Mouse (Mus musculus) limb, embryonic 12.5 days (tissue): Measurements from ENCODE around the gene Edf1. TPM values are rescaled to one million over a fixed set of nuclear protein-coding genes. Genes with fewer than 3 reads are reported as not detected.

Experiments used
- polyA plus RNA-seq: library from polyadenylated mRNA; unstranded; fragments of >200 nt; fragmentation: Nextera tagmentation; extraction: Ambion mirVana; gene quantifications from 2 replicates; pipeline ENCODE4 v1.2.1, GENCODE M21; 2016

The Edf1 gene
- polyA plus RNA-seq, 1 experiment from 2014 or later = 329 TPM

Other genes starting within 250 kb of the Edf1 start
- 0.19 and 0.93 TPM in 2 replicates for gene Grin1, start 238.7 kb upstream of the Edf1 start, polyA plus RNA-seq
- 57.2 and 58.9 TPM in 2 replicates for gene Man1b1, start 225.5 kb upstream of the Edf1 start, polyA plus RNA-seq
- 19.7 and 21.8 TPM in 2 replicates for gene Dpp7, start 201.5 kb upstream of the Edf1 start, polyA plus RNA-seq
- gene Uap1l1, start 192.2 kb upstream of the Edf1 start, polyA plus RNA-seq = 7.2 and 7.8 TPM in 2 replicates
- gene Sapcd2, start 185.5 kb upstream of the Edf1 start, polyA plus RNA-seq = 63.4 and 69.0 TPM in 2 replicates
- gene Entpd2, start 162.0 kb upstream of the Edf1 start, polyA plus RNA-seq = 0.15 and 0.31 TPM in 2 replicates
- 10.9 and 12.6 TPM in 2 replicates for gene Npdc1, start 158.5 kb upstream of the Edf1 start, polyA plus RNA-seq
- not detected in 2 replicates for gene Fut7, start 134.6 kb upstream of the Edf1 start, polyA plus RNA-seq
- gene Abca2, start 129.1 kb upstream of the Edf1 start, polyA plus RNA-seq = 3.5 and 5.3 TPM in 2 replicates
- gene Clic3, start 101.0 kb upstream of the Edf1 start, polyA plus RNA-seq = 0.68 and 1.0 TPM in 2 replicates
- 23.2 and 23.6 TPM in 2 replicates for gene Paxx, start 96.8 kb upstream of the Edf1 start, polyA plus RNA-seq
- gene Ptgds, start 87.8 kb upstream of the Edf1 start, polyA plus RNA-seq = 0.35 and 0.50 TPM in 2 replicates
- not detected in 2 replicates for gene Lcn12, start 63.9 kb upstream of the Edf1 start, polyA plus RNA-seq
- 68.4 and 76.8 TPM in 2 replicates for gene Fbxw5, start 57.1 kb upstream of the Edf1 start, polyA plus RNA-seq
- 4.0 and 6.1 TPM in 2 replicates for gene C8g, start 56.1 kb upstream of the Edf1 start, polyA plus RNA-seq
- 36.9 and 39.2 TPM in 2 replicates for gene Traf2, start 10.9 kb upstream of the Edf1 start, polyA plus RNA-seq
- 2.3 and 3.0 TPM in 2 replicates for gene Mamdc4, start 17.0 kb downstream of the Edf1 start, polyA plus RNA-seq
- 183 and 184 TPM in 2 replicates for gene Phpt1, start 17.4 kb downstream of the Edf1 start, polyA plus RNA-seq
- 0.08 and 0.23 TPM in 2 replicates for gene Ajm1, start 23.9 kb downstream of the Edf1 start, polyA plus RNA-seq
- gene Rabl6, start 50.7 kb downstream of the Edf1 start, polyA plus RNA-seq = 81.3 and 83.0 TPM in 2 replicates
- 0.18 and 0.27 TPM in 2 replicates for gene Ccdc183, start 59.8 kb downstream of the Edf1 start, polyA plus RNA-seq
- gene Tmem141, start 64.2 kb downstream of the Edf1 start, polyA plus RNA-seq = 21.9 and 22.6 TPM in 2 replicates
- gene Fcna, start 70.2 kb downstream of the Edf1 start, polyA plus RNA-seq = 0.40 and 0.68 TPM in 2 replicates
- gene Lcn8, start 95.3 kb downstream of the Edf1 start, polyA plus RNA-seq = 0.36 TPM in 1 of 2 replicates, not detected in the other
- not detected in 2 replicates for gene Lcn5, start 100.1 kb downstream of the Edf1 start, polyA plus RNA-seq
- not detected in 2 replicates for gene Lcn6, start 118.9 kb downstream of the Edf1 start, polyA plus RNA-seq
- gene Lcn10, start 124.9 kb downstream of the Edf1 start, polyA plus RNA-seq = not detected in 2 replicates
- gene Obp2a, start 142.2 kb downstream of the Edf1 start, polyA plus RNA-seq = not detected in 2 replicates
- gene Bmyc, start 148.9 kb downstream of the Edf1 start, polyA plus RNA-seq = 91.2 and 91.3 TPM in 2 replicates
- gene Obp2b, start 179.2 kb downstream of the Edf1 start, polyA plus RNA-seq = not detected in 2 replicates
- not detected in 2 replicates for gene Lcn3, start 207.7 kb downstream of the Edf1 start, polyA plus RNA-seq
- gene Lcn11, start 219.2 kb downstream of the Edf1 start, polyA plus RNA-seq = not detected in 2 replicates
- not detected in 2 replicates for gene Gm13539, start 224.4 kb downstream of the Edf1 start, polyA plus RNA-seq